Comparison of ENCODE assay signal across 9 mouse cellular contexts in genomic region chr13:34088871-34089288, GRCm38 (mm10). TPM values are rescaled to one million over a fixed set of nuclear protein-coding genes. Genes with fewer than 3 reads are reported as not detected.
DNase-seq lines count a peak whose midpoint lies in the region; ATAC-seq lines count a peak whose summit lies in the region.
"Had no signal": no experiment of that assay in that cellular context is flagged by ENCODE, and none has a peak within 500 bp of the region (broad histone marks: within the 10 kb centered on the region; RNA-seq: fewer than 3 reads in every experiment).

No protein-coding gene starts in this region.

- 0 out of 2 replicates have a peak overlapping the region, but pooled peaks have one; percentile 1 for H3K9ac ChIP-seq in neural tube, embryonic 15.5 days (replicated peaks)

- WGBS in heart, embryonic 10.5 days, result 72% methylated on average over 7 of the region's 7 CpGs
- 60% methylated on average over 7 of the region's 7 CpGs for WGBS in embryonic facial prominence, embryonic 10.5 days
- 17% methylated on average over 7 of the region's 7 CpGs for WGBS in neural tube, embryonic 15.5 days

- no peaks in the 10 kb centered on the region for H3K9me3 ChIP-seq in heart, embryonic 10.5 days
- no peaks in the 10 kb centered on the region for H3K9me3 ChIP-seq in embryonic facial prominence, embryonic 10.5 days
- H3K9me3 ChIP-seq in neural tube, embryonic 15.5 days (replicated peaks), result no peaks in the 10 kb centered on the region

- DNase-seq in heart, embryonic 10.5 days (ENCODE audit: low spot score), result no peak
- DNase-seq in heart, postnatal 36 days, result no peak
- peak; percentile 48 for DNase-seq in embryonic facial prominence, embryonic 10.5 days (ENCODE audit: low spot score)
- DNase-seq in cerebellum, adult 8-10 months, result no peak
- no peak for DNase-seq in urinary bladder, postnatal 14 days (ENCODE audit: low spot score)
- DNase-seq in kidney, adult 8-10 months, result no peak
- DNase-seq: cerebellum, postnatal 25 days had no signal

- peak overlapping the region; percentile 35 for H3K4me2 ChIP-seq in neural tube, embryonic 15.5 days

- no peaks in the 10 kb centered on the region for H3K36me3 ChIP-seq in heart, embryonic 10.5 days
- H3K36me3 ChIP-seq in embryonic facial prominence, embryonic 10.5 days (replicated peaks), result no peaks in the 10 kb centered on the region
- no peaks in the 10 kb centered on the region for H3K36me3 ChIP-seq in neural tube, embryonic 15.5 days

- intact Hi-C loops in heart, postnatal 36 days (cut with DNase I), result no loop called here

- H3K4me1 ChIP-seq in heart, embryonic 10.5 days, result peaks cover 20% of the 10 kb centered on the region
- peaks cover 27% of the 10 kb centered on the region for H3K4me1 ChIP-seq in embryonic facial prominence, embryonic 10.5 days
- H3K4me1 ChIP-seq in neural tube, embryonic 15.5 days, result peaks cover 36% of the 10 kb centered on the region

- peak; percentile 90 for ATAC-seq in inflammation-experienced regulatory T-cells, adult 6 months
- ATAC-seq in neural tube, embryonic 15.5 days (ENCODE audit: low FRiP score), result peak; percentile 89

- H3K4me3 ChIP-seq in heart, embryonic 10.5 days, result no peak overlapping the region
- no peak overlapping the region for H3K4me3 ChIP-seq in embryonic facial prominence, embryonic 10.5 days
- H3K4me3 ChIP-seq in neural tube, embryonic 15.5 days (replicated peaks), result 0 out of 2 replicates have a peak overlapping the region, but pooled peaks have one; percentile 5

- H3K27ac ChIP-seq in heart, embryonic 10.5 days, result 0 out of 2 replicates have a peak overlapping the region, but pooled peaks have one; percentile 13
- peak overlapping the region; percentile 37; the same call in 1 of the 2 replicates for H3K27ac ChIP-seq in embryonic facial prominence, embryonic 10.5 days (replicated peaks)
- peak overlapping the region; percentile 91 for H3K27ac ChIP-seq in neural tube, embryonic 15.5 days (replicated peaks)

- no peaks in the 10 kb centered on the region for H3K27me3 ChIP-seq in heart, embryonic 10.5 days (ENCODE audit: insufficient read depth, poor library complexity, severe bottlenecking)
- no peaks in the 10 kb centered on the region for H3K27me3 ChIP-seq in embryonic facial prominence, embryonic 10.5 days (replicated peaks; ENCODE audit: low read depth, poor library complexity, severe bottlenecking)
- H3K27me3 ChIP-seq in neural tube, embryonic 15.5 days (replicated peaks), result no peaks in the 10 kb centered on the region

RNA-seq across cellular contexts. Expression of gene Tubb2a, which starts 11.1 kb away (rescaled TPM):
- polyA plus RNA-seq in heart, embryonic 10.5 days (2016; fragmentation: Nextera tagmentation; extraction: Ambion mirVana), result 99.4 and 115 TPM in 2 replicates
- total RNA-seq in heart, postnatal 36 days (2021), result 10 to 100 TPM; 41.2 to 43.8 TPM
- 101 and 105 TPM in 2 replicates for polyA plus RNA-seq in embryonic facial prominence, embryonic 10.5 days (2016; fragmentation: Nextera tagmentation; extraction: Ambion mirVana)
- polyA plus RNA-seq in inflammation-experienced regulatory T-cells, adult 6 months (2017; shearing (Covaris generic)), result 1 to 10 TPM; 3.1 to 8.7 (median 8.0) TPM
- 2,701 and 3,281 TPM in 2 replicates for polyA plus RNA-seq in neural tube, embryonic 15.5 days (2015; fragmentation: Nextera tagmentation; extraction: Ambion mirVana)

RNA-seq across cellular contexts. Expression of gene Tubb2b, which starts 41.4 kb away (rescaled TPM):
- 18.8 and 30.7 TPM in 2 replicates for polyA plus RNA-seq in heart, embryonic 10.5 days (2016; fragmentation: Nextera tagmentation; extraction: Ambion mirVana)
- 1 to 10 TPM; 4.4 to 5.6 TPM for total RNA-seq in heart, postnatal 36 days (2021)
- 65.5 and 73.2 TPM in 2 replicates for polyA plus RNA-seq in embryonic facial prominence, embryonic 10.5 days (2016; fragmentation: Nextera tagmentation; extraction: Ambion mirVana)
- polyA plus RNA-seq in inflammation-experienced regulatory T-cells, adult 6 months (2017; shearing (Covaris generic)), result 1 to 10 TPM in 2 of 3 experiments, not detected in 1; 1.7 to 2.0 TPM
- polyA plus RNA-seq in neural tube, embryonic 15.5 days (2015; fragmentation: Nextera tagmentation; extraction: Ambion mirVana), result 777 and 1,015 TPM in 2 replicates

RNA-seq across cellular contexts. Expression of gene Bphl, which starts 51.5 kb away (rescaled TPM):
- polyA plus RNA-seq in heart, embryonic 10.5 days (2016; fragmentation: Nextera tagmentation; extraction: Ambion mirVana), result 41.5 and 45.1 TPM in 2 replicates
- 10 to 100 TPM; 35.5 to 42.1 TPM for total RNA-seq in heart, postnatal 36 days (2021)
- 31.6 and 32.3 TPM in 2 replicates for polyA plus RNA-seq in embryonic facial prominence, embryonic 10.5 days (2016; fragmentation: Nextera tagmentation; extraction: Ambion mirVana)
- polyA plus RNA-seq in inflammation-experienced regulatory T-cells, adult 6 months (2017; shearing (Covaris generic)), result 10 to 100 TPM; 11.8 to 33.6 (median 31.4) TPM
- 40.7 and 44.9 TPM in 2 replicates for polyA plus RNA-seq in neural tube, embryonic 15.5 days (2015; fragmentation: Nextera tagmentation; extraction: Ambion mirVana)

Comparison
In these comparisons a context has a peak if more than half of its experiments do, and no peak if none do; other contexts are left out.
1. H3K27ac ChIP-seq: peak in every context shown above with its lines; median percentile 91 in neural tube, embryonic 15.5 days; 37 in embryonic facial prominence, embryonic 10.5 days; 13 in heart, embryonic 10.5 days.
2. RNA of gene Tubb2a, which starts 11.1 kb away (polyA plus RNA-seq): 2,701 to 3,281 TPM in neural tube, embryonic 15.5 days; 99.4 to 115 TPM in heart, embryonic 10.5 days, 101 to 105 TPM in embryonic facial prominence, embryonic 10.5 days and 3.1 to 8.7 TPM in inflammation-experienced regulatory T-cells, adult 6 months; every median in the first group is over 10 times any median in the second.
3. RNA of gene Tubb2b, which starts 41.4 kb away (polyA plus RNA-seq): 777 to 1,015 TPM in neural tube, embryonic 15.5 days; 65.5 to 73.2 TPM in embryonic facial prominence, embryonic 10.5 days, 18.8 to 30.7 TPM in heart, embryonic 10.5 days and 1.7 to 2.0 TPM in inflammation-experienced regulatory T-cells, adult 6 months; every median in the first group is over 10 times any median in the second.